Mouse (Mus musculus) activated CD4-positive, CD25-positive, alpha-beta regulatory T cell, adult 9 weeks (primary cell): ENCODE data around the gene Trpc5. TPM values are rescaled to one million over a fixed set of nuclear protein-coding genes. Genes with fewer than 3 reads are reported as not detected.

Experiments used
- polyA plus RNA-seq: library from polyadenylated mRNA; unstranded; fragments of 100-300 nt; shearing (Covaris generic); gene quantifications from one replicate; pipeline ENCODE4 v1.2.1, GENCODE M21; 2017

Trpc5 gene
- not detected for polyA plus RNA-seq

DNA sequence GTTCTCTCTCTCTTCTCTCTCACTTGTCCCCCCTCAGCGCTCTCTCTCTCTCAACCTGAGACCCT, at the start of gene Trpc5:
Gene Trpc5, minus strand, starts transcription at position 39 of the 65 bp plus-strand sequence.

DNA sequence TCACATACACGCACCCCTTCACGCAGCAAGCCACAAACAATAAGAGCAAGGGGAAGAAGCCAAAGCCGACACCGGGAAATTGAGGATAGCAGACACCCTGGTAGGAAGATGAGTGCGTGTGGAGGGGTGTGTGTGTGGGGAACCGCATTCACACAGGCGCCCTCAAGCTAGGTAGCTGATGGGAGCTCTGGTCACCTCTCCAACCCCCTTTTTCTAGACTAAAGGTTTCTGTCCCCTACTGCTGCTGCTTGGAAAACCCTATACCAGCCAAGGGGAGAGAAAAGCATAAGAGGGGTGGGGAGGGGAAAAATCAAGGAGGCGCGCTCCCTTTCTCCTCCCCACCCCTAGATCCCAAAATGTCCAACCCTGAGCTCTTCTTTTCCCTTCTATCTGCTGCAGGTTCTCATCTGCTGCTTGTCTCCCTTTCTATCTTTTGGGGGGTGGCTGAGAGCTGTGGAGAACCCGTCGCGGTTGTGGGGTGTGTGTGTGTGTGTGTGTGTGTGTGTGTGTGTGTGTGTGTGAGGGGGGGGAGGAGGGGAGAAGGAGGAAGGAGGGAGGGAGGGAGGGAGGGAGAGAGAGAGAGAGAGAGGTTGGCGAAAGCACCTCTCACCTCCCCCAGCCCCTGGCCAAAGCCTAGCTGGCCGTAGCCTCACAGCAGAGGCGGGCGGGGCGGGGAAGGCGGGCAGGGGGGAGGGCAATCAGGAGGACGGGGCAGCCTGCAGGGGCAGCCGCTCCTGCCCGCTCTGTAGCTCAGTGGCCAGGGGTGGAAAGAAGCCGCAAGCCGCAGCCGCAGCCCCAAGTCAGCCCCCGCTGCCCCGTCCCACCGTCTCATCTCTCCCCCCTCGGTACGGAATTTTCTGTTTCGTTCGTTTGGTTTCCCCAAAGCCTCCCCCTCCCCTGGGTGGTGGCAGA, 483 bp upstream of the Trpc5 start, which contains the start of gene Rtl4:
Gene Rtl4, plus strand, starts transcription at position 701 of the 912 bp plus-strand sequence.

DNA sequence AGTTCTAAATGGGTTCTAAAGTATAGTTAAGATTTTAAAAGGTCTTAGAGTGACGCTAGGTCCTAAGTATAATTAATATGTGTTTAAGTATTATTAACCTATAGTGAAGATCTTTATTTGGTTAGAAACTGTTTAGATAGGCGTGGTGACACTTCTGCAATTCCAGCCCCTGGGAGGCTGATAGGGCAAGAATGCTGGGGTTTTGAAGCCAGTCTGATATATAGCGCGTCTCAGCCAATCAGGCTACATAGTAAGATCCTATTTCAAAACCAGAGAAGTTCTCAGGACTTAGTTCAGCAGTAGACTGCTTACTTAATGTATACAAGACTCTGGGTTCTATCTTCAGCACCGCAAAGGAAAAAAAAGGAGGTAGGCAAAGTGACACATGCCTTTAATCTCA, 231.7 kb downstream of the Trpc5 start, which contains the start of gene Trpc5os:
Gene Trpc5os, plus strand, starts transcription at position 301 of the 400 bp plus-strand sequence.

Other genes with a start within 250 kb of the Trpc5 start
- gene Trpc5os, start 231.6 kb downstream of the Trpc5 start, polyA plus RNA-seq: not detected
- gene Rtl4, start 727 bp upstream of the Trpc5 start, polyA plus RNA-seq: not detected